Mouse (Mus musculus): Measurements from ENCODE around the gene Fkbp11.

- no peak for TF ChIP-seq CTCF (IDR thresholded peaks at IDR 0.05; ENCODE audit: borderline replicate concordance, insufficient read depth, low read depth, low read length)
- TF ChIP-seq POLR2A (IDR thresholded peaks at IDR 0.05; ENCODE audit: borderline replicate concordance, insufficient read depth, low read length), result no peak
Observed at GRCm38 (mm10) chr15:98746344-98746965, 18.5 kb upstream of the Fkbp11 start.
